Mouse (Mus musculus): ENCODE results near the gene Muc2.

Muc2 gene

DNA sequence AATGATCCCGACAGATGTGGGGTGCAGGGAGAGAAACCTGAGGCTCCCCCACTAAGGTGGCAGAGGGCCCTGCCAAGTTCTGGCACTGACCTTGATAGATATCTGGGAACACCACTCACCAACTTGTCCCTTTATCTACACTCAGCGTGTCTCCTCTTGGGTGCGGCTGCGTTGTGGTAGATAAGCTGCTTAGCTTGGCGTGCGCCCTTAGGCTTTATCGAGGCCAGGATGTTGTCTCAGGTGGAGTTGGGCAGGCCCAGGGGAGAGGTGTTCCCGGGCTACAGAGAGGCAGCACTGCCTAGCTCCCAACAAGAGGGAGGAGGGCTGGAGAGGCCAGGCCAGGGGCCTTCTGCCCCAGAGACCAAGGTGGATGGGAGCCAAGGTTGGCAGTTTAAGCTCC, 80.8 kb downstream of the Muc2 start:
- no peak for DNase-seq

GRCm38 (mm10) chr7:141772058-141772557, 82.0 kb downstream of the Muc2 start:
- no peak for DNase-seq

DNA sequence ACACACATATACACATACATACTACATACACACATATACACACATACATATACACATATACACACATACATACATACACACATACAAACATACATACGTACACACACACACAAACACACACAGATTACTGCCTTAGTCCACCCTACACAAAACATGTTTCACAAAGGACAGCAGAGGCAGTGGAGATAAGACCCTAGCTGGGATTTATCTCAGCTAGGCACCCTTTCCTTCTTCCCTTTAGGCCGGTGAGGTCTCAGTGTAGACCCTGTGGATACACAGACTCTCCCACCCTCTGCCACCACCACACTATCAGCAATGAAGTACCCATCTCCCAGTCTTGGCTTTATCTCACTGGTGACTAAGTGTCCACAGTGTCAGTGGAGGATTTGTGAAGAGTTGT, 84.7 kb downstream of the Muc2 start:
- DNase-seq: no peak

- DNase-seq: no peak
Observed at GRCm38 (mm10) chr7:141776199-141776598, 86.1 kb downstream of the Muc2 start.

- peak; percentile 17 for DNase-seq
Observed at GRCm38 (mm10) chr7:141788677-141789452, 98.7 kb downstream of the Muc2 start, which contains the start of gene Muc5ac. Gene Muc5ac (plus strand): TSS chr7:141788972.

DNA sequence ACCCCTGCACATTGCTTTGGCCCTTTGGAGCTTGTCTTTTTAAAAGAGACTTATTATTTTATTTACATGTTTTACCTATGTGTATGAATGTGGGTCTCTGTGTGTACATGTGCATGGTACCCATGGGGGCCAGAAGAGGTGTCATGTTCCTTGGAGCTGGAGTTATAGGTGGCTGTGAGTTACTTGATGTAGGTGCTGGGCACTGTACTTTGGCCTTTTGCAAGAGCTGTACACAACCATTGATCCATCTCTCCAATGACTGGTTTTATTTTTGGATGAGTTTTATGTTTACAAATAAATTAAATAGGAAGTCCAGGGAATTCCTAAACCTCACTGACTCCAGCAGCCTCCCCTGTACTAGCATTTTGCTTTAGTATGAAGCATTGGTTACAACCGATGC, 104.1 kb downstream of the Muc2 start:
- no peak for DNase-seq

DNA sequence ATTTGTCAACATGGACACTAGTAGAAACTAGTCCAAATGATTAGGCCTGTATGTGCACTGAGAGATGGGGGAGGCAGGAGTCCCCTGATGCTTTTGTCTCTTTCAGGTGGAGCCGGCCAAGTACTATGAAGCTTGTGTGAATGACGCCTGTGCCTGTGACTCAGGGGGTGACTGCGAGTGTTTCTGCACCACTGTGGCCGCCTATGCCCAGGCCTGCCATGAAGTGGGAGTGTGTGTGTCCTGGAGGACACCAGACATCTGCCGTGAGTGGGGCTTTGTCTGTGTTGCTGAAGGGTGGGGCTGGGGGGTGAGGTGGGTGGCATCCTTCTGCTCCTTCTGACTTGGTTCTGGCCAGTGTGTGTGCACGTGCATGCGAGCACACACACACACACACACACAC, 113.1 kb downstream of the Muc2 start:
- DNase-seq: no peak
